Mouse (Mus musculus): ENCODE data around the gene Nrxn2. TPM values are rescaled to one million over a fixed set of nuclear protein-coding genes. Genes with fewer than 3 reads are reported as not detected.

The Nrxn2 gene
- total RNA-seq, 1 experiment from 2014 or later, result not detected

- ATAC-seq (replicated peaks; ENCODE audit: low read depth, poor library complexity, severe bottlenecking), result no peak
Observed at GRCm38 (mm10) chr19:6553174-6553573, 134.6 kb downstream of the Nrxn2 start.

GRCm38 (mm10) chr19:6553819-6554582 lies 135.5 kb downstream of the Nrxn2 start:
- no peak for ATAC-seq (replicated peaks; ENCODE audit: low read depth, poor library complexity, severe bottlenecking)

- no peak for ATAC-seq (replicated peaks; ENCODE audit: low read depth, poor library complexity, severe bottlenecking)
Observed at GRCm38 (mm10) chr19:6559576-6559975, 141.0 kb downstream of the Nrxn2 start.

GRCm38 (mm10) chr19:6560246-6560815 lies 141.8 kb downstream of the Nrxn2 start:
- no peak for ATAC-seq (replicated peaks; ENCODE audit: low read depth, poor library complexity, severe bottlenecking)

GRCm38 (mm10) chr19:6565136-6565535 lies 146.6 kb downstream of the Nrxn2 start:
- no peak for ATAC-seq (replicated peaks; ENCODE audit: low read depth, poor library complexity, severe bottlenecking)

GRCm38 (mm10) chr19:6566450-6566849 lies 147.9 kb downstream of the Nrxn2 start:
- no peak for ATAC-seq (replicated peaks; ENCODE audit: low read depth, poor library complexity, severe bottlenecking)

GRCm38 (mm10) chr19:6569021-6569420 lies 150.5 kb downstream of the Nrxn2 start:
- no peak for ATAC-seq (replicated peaks; ENCODE audit: low read depth, poor library complexity, severe bottlenecking)

- ATAC-seq (replicated peaks; ENCODE audit: low read depth, poor library complexity, severe bottlenecking), result no peak
Observed at GRCm38 (mm10) chr19:6569561-6569960, 151.0 kb downstream of the Nrxn2 start.

- ATAC-seq (replicated peaks; ENCODE audit: low read depth, poor library complexity, severe bottlenecking), result no peak
Observed at GRCm38 (mm10) chr19:6571476-6571875, 152.9 kb downstream of the Nrxn2 start.

- no peak for ATAC-seq (replicated peaks; ENCODE audit: low read depth, poor library complexity, severe bottlenecking)
Observed at GRCm38 (mm10) chr19:6572001-6572400, 153.5 kb downstream of the Nrxn2 start.

Other genes with a start within 250 kb of the Nrxn2 start
- gene Majin, start 234.3 kb upstream of the Nrxn2 start, total RNA-seq (2017), result not detected in 2 replicates
- gene Gpha2, start 192.4 kb upstream of the Nrxn2 start, total RNA-seq (2017), result 0.14 TPM in 1 of 2 replicates, not detected in the other
- 2.6 and 4.2 TPM in 2 replicates for gene Ppp2r5b, start 182.9 kb upstream of the Nrxn2 start, total RNA-seq (2017)
- gene Atg2a, start 177.1 kb upstream of the Nrxn2 start, total RNA-seq (2017), result 10.7 and 12.6 TPM in 2 replicates
- gene Ehd1, start 142.0 kb upstream of the Nrxn2 start, total RNA-seq (2017), result 15.6 and 16.8 TPM in 2 replicates
- gene Cdc42bpg, start 112.3 kb upstream of the Nrxn2 start, total RNA-seq (2017), result 2.6 and 2.9 TPM in 2 replicates
- 19.2 and 30.8 TPM in 2 replicates for gene Men1, start 83.8 kb upstream of the Nrxn2 start, total RNA-seq (2017)
- 18.7 and 46.1 TPM in 2 replicates for gene Map4k2, start 77.6 kb upstream of the Nrxn2 start, total RNA-seq (2017)
- 221 and 258 TPM in 2 replicates for gene Sf1, start 55.0 kb upstream of the Nrxn2 start, total RNA-seq (2017)
- 0.10 and 0.87 TPM in 2 replicates for gene Pygm, start 34.3 kb upstream of the Nrxn2 start, total RNA-seq (2017)
- gene Rasgrp2, start 19.4 kb upstream of the Nrxn2 start, total RNA-seq (2017), result 116 and 137 TPM in 2 replicates
- gene Slc22a12, start 124.3 kb downstream of the Nrxn2 start, total RNA-seq (2017), result not detected in 2 replicates